Mouse (Mus musculus): ENCODE data around the gene Rbms2. TPM values are rescaled to one million over a fixed set of nuclear protein-coding genes. Genes with fewer than 3 reads are reported as not detected.
"Not testable (repeated sequence)": the region's sequence is repeated elsewhere in the genome, so short reads cannot be mapped to it uniquely, and the experiment has no call there.

Rbms2 gene
- polyA plus RNA-seq, 1 experiment from 2014 or later = 7.1 TPM

DNA sequence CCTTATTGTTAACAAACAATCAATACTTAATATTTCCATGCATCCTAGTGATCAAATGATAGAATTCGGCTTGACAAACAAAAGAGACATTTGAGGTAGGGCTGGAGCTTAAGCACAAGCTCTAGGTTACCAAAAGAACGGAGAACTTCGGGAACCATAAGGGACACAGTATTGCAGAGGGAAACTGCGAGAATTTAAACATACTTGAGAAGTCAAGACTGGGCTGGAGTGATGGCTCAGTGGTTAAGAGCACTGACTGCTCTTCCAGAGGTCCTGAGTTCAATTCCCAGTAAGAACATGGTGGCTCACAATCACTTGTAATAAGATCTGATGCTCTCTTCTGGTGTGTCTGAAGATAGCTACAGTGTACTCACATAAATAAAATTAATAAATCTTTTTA lies 34.0 kb upstream of the Rbms2 start:
- H3K9me3 ChIP-seq (ENCODE audit: control insufficient read depth, low read length); H3K4me3 ChIP-seq (replicated peaks; ENCODE audit: low read depth, low read length); H3K4me2 ChIP-seq (ENCODE audit: low read length); H3K9ac ChIP-seq (replicated peaks; ENCODE audit: low read length); DNase-seq; H3K36me3 ChIP-seq (ENCODE audit: control insufficient read depth, insufficient read depth, low read length); H3K27ac ChIP-seq (replicated peaks; ENCODE audit: low read depth, low read length); ATAC-seq (ENCODE audit: low FRiP score, low TSS enrichment); H3K27me3 ChIP-seq (ENCODE audit: control insufficient read depth, insufficient read depth, low read length); H3K4me1 ChIP-seq (ENCODE audit: control insufficient read depth, insufficient read depth, low read length): not testable (repeated sequence)
- 91% methylated on average over 4 of the region's 4 CpGs for WGBS

DNA sequence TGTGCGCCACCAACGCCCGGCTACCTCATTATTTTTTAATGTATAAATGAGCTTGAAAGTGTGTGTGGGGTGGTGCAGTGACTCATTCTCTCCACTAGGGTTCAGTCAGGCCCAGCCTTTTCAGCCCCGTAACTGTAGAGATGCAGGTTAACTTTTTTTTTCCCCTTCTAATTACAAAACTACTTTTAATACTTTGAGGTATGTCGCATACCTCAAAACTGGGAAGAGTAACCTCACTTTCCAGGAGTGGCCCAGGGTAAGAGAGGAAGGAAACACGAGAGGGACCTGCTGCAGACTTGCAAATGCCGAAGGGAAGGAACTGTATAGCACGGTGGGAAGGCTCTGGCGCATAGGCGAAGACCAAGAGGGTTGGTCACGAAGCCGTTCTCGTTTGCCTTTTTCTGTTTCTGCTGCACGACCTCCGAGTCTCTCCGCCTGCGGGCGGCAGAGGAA lies 32.8 kb upstream of the Rbms2 start:
- WGBS = under 1% methylated on average over 18 of the region's 18 CpGs
- ATAC-seq (ENCODE audit: low FRiP score, low TSS enrichment) = no peak

DNA sequence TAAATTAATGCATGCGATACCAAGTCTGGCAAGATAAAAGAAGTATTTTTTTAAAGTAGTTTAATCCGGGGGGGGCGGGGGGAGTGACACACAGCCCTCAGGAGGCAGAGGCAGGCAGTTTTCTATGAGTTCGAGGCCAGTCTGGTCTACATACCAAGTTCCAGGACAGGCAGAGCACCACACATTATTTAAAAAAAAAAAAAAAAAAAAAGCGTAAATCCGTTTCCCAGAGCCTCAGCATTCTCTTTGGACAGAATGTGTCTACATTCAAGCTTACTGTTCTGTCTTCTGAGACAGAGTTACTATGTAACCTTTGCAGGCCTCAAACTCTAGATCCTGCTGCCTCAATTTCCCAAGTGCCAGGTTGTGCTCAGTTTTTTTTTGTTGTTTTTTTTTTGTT lies 32.1 kb upstream of the Rbms2 start:
- ATAC-seq (ENCODE audit: low FRiP score, low TSS enrichment) (0 out of 2 replicates have a peak, but pooled peaks have one; percentile 6), DNase-seq (peak; percentile 4)
- 0 out of 2 replicates have a peak overlapping the region, but pooled peaks have one; percentile 42 for H3K27ac ChIP-seq (replicated peaks; ENCODE audit: low read depth, low read length)
- peaks cover 5% of the 10 kb centered on the region for H3K4me1 ChIP-seq (ENCODE audit: control insufficient read depth, insufficient read depth, low read length)
- no peaks in the 10 kb centered on the region for H3K27me3 ChIP-seq (ENCODE audit: control insufficient read depth, insufficient read depth, low read length)
- peak overlapping the region; percentile 81 for H3K4me2 ChIP-seq (ENCODE audit: low read length)
- no peaks in the 10 kb centered on the region for H3K36me3 ChIP-seq (ENCODE audit: control insufficient read depth, insufficient read depth, low read length)
- no peaks in the 10 kb centered on the region for H3K9me3 ChIP-seq (ENCODE audit: control insufficient read depth, low read length)
- peak overlapping the region; percentile 53; the same call in 1 of the 2 replicates for H3K9ac ChIP-seq (replicated peaks; ENCODE audit: low read length)
- H3K4me3 ChIP-seq (replicated peaks; ENCODE audit: low read depth, low read length) = peak overlapping the region; percentile 47
- WGBS = 52% methylated on average over 6 of the region's 6 CpGs

More for the DNA sequence above, 32.8 kb upstream of the Rbms2 start:
- 0 out of 2 replicates have a peak overlapping the region, but pooled peaks have one; percentile 6 for H3K4me3 ChIP-seq (replicated peaks; ENCODE audit: low read depth, low read length)
- H3K4me2 ChIP-seq (ENCODE audit: low read length) = peak overlapping the region; percentile 45
- no peaks in the 10 kb centered on the region for H3K36me3 ChIP-seq (ENCODE audit: control insufficient read depth, insufficient read depth, low read length)
- peaks cover 5% of the 10 kb centered on the region for H3K4me1 ChIP-seq (ENCODE audit: control insufficient read depth, insufficient read depth, low read length)
- DNase-seq = peak; percentile 77
- no peaks in the 10 kb centered on the region for H3K27me3 ChIP-seq (ENCODE audit: control insufficient read depth, insufficient read depth, low read length)
- H3K9me3 ChIP-seq (ENCODE audit: control insufficient read depth, low read length) = no peaks in the 10 kb centered on the region
- 0 out of 2 replicates have a peak overlapping the region, but pooled peaks have one; percentile 24 for H3K9ac ChIP-seq (replicated peaks; ENCODE audit: low read length)
- H3K27ac ChIP-seq (replicated peaks; ENCODE audit: low read depth, low read length) = no peak overlapping the region

DNA sequence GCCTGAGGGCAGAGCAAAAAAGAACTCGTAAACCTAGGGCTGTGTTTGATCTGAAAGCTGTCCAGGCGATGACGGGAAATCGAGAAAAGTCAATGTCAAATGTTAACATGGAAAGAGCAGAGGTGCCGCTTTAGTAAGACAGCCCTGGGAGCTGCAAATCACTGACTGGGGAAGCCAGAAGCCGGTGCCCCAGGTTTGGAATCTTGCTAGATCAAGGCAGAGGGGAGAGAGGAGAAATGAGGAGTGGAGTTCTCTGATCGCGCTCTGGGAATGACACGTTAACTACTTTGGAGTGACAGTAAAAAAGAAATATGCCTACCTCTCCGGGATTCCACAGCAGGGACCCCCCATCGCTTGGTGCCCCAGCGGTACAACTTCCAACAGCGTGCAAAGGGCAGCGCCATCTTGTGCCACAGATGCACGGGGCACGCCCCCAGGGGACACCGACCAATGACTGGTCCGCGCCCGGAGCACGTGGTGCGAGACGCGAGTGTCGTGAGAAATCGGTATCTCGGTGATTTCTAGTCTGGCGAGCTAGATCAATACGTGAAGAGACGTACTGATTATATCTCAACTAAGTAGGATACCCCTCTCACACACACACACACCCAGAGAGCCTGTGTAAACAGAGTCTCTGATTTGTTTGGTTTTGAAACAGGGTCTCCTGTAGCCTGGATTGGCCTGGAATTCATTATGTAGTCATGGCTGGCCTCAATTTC lies 31.5 kb upstream of the Rbms2 start, which contains the start of gene Spryd4:
Spryd4 (minus strand) TSS at position 418 of the 719 bp plus-strand sequence.
- ATAC-seq (ENCODE audit: low FRiP score, low TSS enrichment) (peak; percentile 94), DNase-seq (peak; percentile 97)
- Histone ChIP-seq H3K4me2 (ENCODE audit: low read length) (peak within 1 kb of the TSS; percentile 81), H3K27me3 (ENCODE audit: control insufficient read depth, insufficient read depth, low read length) (no peaks in the 10 kb centered on the region), H3K9ac (replicated peaks; ENCODE audit: low read length) (peak within 1 kb of the TSS; percentile 53), H3K27ac (replicated peaks; ENCODE audit: low read depth, low read length) (peak within 1 kb of the TSS; percentile 42; the same call in 1 of the 2 replicates), H3K9me3 (ENCODE audit: control insufficient read depth, low read length) (no peaks in the 10 kb centered on the region), H3K4me1 (ENCODE audit: control insufficient read depth, insufficient read depth, low read length) (peaks cover 5% of the 10 kb centered on the region), H3K4me3 (replicated peaks; ENCODE audit: low read depth, low read length) (peak within 1 kb of the TSS; percentile 47), H3K36me3 (ENCODE audit: control insufficient read depth, insufficient read depth, low read length) (no peaks in the 10 kb centered on the region)
- under 1% methylated on average over 30 of the region's 30 CpGs for WGBS

DNA sequence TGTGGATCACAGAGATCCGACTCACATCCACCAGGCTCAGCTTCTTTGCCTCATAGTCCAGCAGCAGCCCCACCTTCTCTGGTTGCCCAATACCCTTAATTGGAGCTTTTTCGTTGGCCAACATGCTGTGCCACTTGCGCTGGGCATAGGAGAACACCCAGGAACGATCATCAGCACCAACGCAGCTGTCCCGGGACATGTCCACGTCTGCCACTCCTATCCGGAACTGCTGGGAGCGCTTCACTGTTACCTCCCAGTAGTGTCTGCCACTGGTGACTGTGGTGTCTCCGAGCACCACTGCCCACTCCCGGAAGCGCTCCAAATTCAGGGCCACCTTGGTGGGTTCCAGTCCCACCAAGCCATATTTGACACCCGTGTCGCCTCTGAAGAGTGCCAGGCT lies 30.9 kb upstream of the Rbms2 start:
- no peaks in the 10 kb centered on the region for H3K9me3 ChIP-seq (ENCODE audit: control insufficient read depth, low read length)
- H3K27me3 ChIP-seq (ENCODE audit: control insufficient read depth, insufficient read depth, low read length) = no peaks in the 10 kb centered on the region
- peaks cover 5% of the 10 kb centered on the region for H3K4me1 ChIP-seq (ENCODE audit: control insufficient read depth, insufficient read depth, low read length)
- no peak overlapping the region for H3K27ac ChIP-seq (replicated peaks; ENCODE audit: low read depth, low read length)
- DNase-seq (no peak), ATAC-seq (ENCODE audit: low FRiP score, low TSS enrichment) (peak; percentile 34; the same call in 1 of the 2 replicates)
- 30% methylated on average over 14 of the region's 14 CpGs for WGBS
- no peaks in the 10 kb centered on the region for H3K36me3 ChIP-seq (ENCODE audit: control insufficient read depth, insufficient read depth, low read length)
- H3K9ac ChIP-seq (replicated peaks; ENCODE audit: low read length) = peak overlapping the region; percentile 53
- peak overlapping the region; percentile 81 for H3K4me2 ChIP-seq (ENCODE audit: low read length)
- H3K4me3 ChIP-seq (replicated peaks; ENCODE audit: low read depth, low read length) = peak overlapping the region; percentile 47

DNA sequence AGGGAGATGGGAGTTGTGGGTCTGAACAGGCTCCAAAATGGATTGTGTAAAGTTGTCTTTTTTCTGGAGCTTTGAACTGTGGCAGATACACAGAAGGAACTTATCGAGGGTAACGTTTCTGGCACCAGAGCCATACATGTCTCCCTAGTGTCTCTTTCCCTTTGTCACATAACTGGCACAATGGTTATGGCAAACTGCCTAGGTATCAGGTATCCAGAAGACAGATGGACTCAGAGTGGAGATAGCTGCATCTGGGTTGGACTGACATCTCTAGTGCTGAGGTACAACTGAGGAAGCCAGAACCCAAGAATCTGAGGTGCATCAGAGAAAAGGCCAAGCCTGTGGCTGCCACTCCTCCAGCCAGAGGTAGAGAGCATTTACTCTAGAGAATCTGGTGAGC lies 30.0 kb upstream of the Rbms2 start:
- 97% methylated on average over 2 of the region's 2 CpGs for WGBS
- DNase-seq (no peak), ATAC-seq (ENCODE audit: low FRiP score, low TSS enrichment) (no peak)
- Histone ChIP-seq H3K9me3 (ENCODE audit: control insufficient read depth, low read length) (no peaks in the 10 kb centered on the region), H3K4me1 (ENCODE audit: control insufficient read depth, insufficient read depth, low read length) (peaks cover 5% of the 10 kb centered on the region), H3K4me2 (ENCODE audit: low read length) (no peak overlapping the region; the same call in 1 of the 2 replicates), H3K27me3 (ENCODE audit: control insufficient read depth, insufficient read depth, low read length) (no peaks in the 10 kb centered on the region), H3K36me3 (ENCODE audit: control insufficient read depth, insufficient read depth, low read length) (no peaks in the 10 kb centered on the region), H3K27ac (replicated peaks; ENCODE audit: low read depth, low read length) (no peak overlapping the region), H3K9ac (replicated peaks; ENCODE audit: low read length) (no peak overlapping the region), H3K4me3 (replicated peaks; ENCODE audit: low read depth, low read length) (no peak overlapping the region)

DNA sequence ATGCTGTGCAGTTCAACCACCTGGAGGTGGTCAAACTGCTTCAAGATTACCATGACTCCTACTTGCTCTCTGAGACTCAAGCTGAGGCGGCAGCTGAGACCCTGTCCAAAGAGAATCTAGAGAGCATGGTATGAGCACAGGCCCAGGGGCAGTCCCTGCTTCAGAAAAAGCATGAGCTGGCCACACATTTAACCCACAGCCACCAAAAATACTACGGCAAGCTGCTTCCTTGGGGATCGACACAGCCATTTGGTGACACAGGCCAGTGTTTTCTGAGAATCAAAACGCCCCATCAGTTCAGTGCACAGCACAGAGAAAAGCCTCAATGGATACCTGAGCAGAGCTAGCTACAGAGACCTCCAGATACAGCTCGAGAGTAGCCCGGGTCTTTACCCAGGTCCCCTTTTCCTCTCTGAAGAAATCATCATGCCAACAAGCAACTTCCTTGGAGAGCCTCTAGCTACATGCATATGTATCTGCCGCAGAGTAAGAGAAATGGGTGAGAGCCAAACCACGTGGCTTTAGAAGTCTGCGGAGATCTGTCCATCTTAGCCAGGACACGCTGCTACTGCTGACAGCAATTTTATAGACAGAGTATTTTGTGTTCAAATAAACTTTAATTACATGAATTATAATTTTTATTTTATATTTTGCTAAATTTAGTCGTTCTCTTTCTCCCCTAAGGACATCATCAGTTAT lies 29.4 kb upstream of the Rbms2 start:
- H3K9me3 ChIP-seq (ENCODE audit: control insufficient read depth, low read length) = no peaks in the 10 kb centered on the region
- no peak overlapping the region for H3K9ac ChIP-seq (replicated peaks; ENCODE audit: low read length)
- DNase-seq (no peak), ATAC-seq (ENCODE audit: low FRiP score, low TSS enrichment) (no peak)
- 94% methylated on average over 11 of the region's 11 CpGs for WGBS
- no peaks in the 10 kb centered on the region for H3K27me3 ChIP-seq (ENCODE audit: control insufficient read depth, insufficient read depth, low read length)
- no peak overlapping the region for H3K27ac ChIP-seq (replicated peaks; ENCODE audit: low read depth, low read length)
- H3K36me3 ChIP-seq (ENCODE audit: control insufficient read depth, insufficient read depth, low read length) = no peaks in the 10 kb centered on the region
- H3K4me1 ChIP-seq (ENCODE audit: control insufficient read depth, insufficient read depth, low read length) = peaks cover 5% of the 10 kb centered on the region
- H3K4me3 ChIP-seq (replicated peaks; ENCODE audit: low read depth, low read length) = no peak overlapping the region
- no peak overlapping the region for H3K4me2 ChIP-seq (ENCODE audit: low read length)

DNA sequence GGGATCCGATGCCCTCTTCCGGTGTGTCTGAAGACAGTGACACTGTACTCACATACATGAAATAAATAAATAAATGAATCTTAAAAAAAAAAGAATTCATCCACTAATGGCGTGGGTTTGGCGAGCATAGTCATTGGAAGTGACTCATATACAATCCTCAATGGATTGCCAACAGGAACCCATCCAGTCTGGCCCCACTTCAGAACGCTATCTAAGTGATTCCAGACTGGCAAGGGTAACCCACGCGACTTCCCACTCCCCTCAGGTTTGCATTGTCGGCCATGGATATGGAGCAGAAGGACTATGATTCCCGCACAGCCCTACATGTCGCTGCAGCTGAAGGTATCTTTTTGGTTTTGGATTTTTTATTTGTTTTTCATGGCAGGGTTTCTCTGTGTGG lies 28.2 kb upstream of the Rbms2 start:
- 96% methylated on average over 10 of the region's 10 CpGs for WGBS
- no peak for ATAC-seq (ENCODE audit: low FRiP score, low TSS enrichment)

More for the DNA sequence above, 28.2 kb upstream of the Rbms2 start:
- Histone ChIP-seq H3K36me3 (ENCODE audit: control insufficient read depth, insufficient read depth, low read length) (no peaks in the 10 kb centered on the region), H3K4me1 (ENCODE audit: control insufficient read depth, insufficient read depth, low read length) (peaks cover 5% of the 10 kb centered on the region), H3K27me3 (ENCODE audit: control insufficient read depth, insufficient read depth, low read length) (no peaks in the 10 kb centered on the region), H3K27ac (replicated peaks; ENCODE audit: low read depth, low read length) (no peak overlapping the region), H3K4me2 (ENCODE audit: low read length) (no peak overlapping the region), H3K4me3 (replicated peaks; ENCODE audit: low read depth, low read length) (no peak overlapping the region), H3K9me3 (ENCODE audit: control insufficient read depth, low read length) (no peaks in the 10 kb centered on the region), H3K9ac (replicated peaks; ENCODE audit: low read length) (no peak overlapping the region)
- DNase-seq = no peak

Data from midbrain, embryonic 14.5 days (tissue).